In genomic region chr16:91947093-91947492, GRCm38 (mm10) we compare ENCODE assay signal across 17 mouse cellular contexts.
A peak's percentile ranks its signal among the peaks of the same experiment; 100 is the strongest.
DNase-seq lines count a peak whose midpoint lies in the region; ATAC-seq lines count a peak whose summit lies in the region.
"Had no signal": no experiment of that assay in that cellular context is flagged by ENCODE, and none has a peak within 500 bp of the region (broad histone marks: within the 10 kb centered on the region; RNA-seq: fewer than 3 reads in every experiment).

No protein-coding gene starts in this region.

- peak overlapping the region; percentile 11 for H3K4me2 ChIP-seq in hindbrain, embryonic 16.5 days (ENCODE audit: low read length)
- H3K4me2 ChIP-seq in hindbrain, embryonic 13.5 days: no peak overlapping the region
- H3K4me2 ChIP-seq: embryonic facial prominence, embryonic 13.5 days; limb, embryonic 13.5 days; liver, embryonic 13.5 days; lung, embryonic 14.5 days had no signal

- H3K36me3 ChIP-seq in hindbrain, embryonic 16.5 days (ENCODE audit: control insufficient read depth, insufficient read depth, low read length): no peaks in the 10 kb centered on the region
- no peaks in the 10 kb centered on the region for H3K36me3 ChIP-seq in hindbrain, embryonic 13.5 days
- H3K36me3 ChIP-seq: embryonic facial prominence, embryonic 13.5 days; hindbrain, embryonic 10.5 days; limb, embryonic 13.5 days; liver, embryonic 13.5 days had no signal

- no peak overlapping the region; the same call in 1 of the 2 replicates for H3K27ac ChIP-seq in hindbrain, embryonic 16.5 days (ENCODE audit: low read depth, low read length)
- H3K27ac ChIP-seq in hindbrain, embryonic 13.5 days: no peak overlapping the region
- H3K27ac ChIP-seq: embryonic facial prominence, embryonic 13.5 days; hindbrain, embryonic 10.5 days; limb, embryonic 13.5 days; liver, embryonic 13.5 days had no signal

- ATAC-seq in hindbrain, embryonic 16.5 days: no peak
- ATAC-seq in hindbrain, embryonic 13.5 days (ENCODE audit: low FRiP score): no peak
- no peak for ATAC-seq in granulocyte monocyte progenitor cell, adult 5-6 weeks (replicated peaks; ENCODE audit: poor library complexity, severe bottlenecking)

- peak; percentile 66 to 70 for DNase-seq in cerebellum, postnatal 10 days
- DNase-seq in cerebellum, postnatal 4 days (ENCODE audit: low spot score in 2 of 2): no peak
- peak; percentile 26 for DNase-seq in right cerebral cortex, postnatal 10 days (ENCODE audit: low spot score in 2 of 2)
- no peak for DNase-seq in right cerebral cortex, adult 2 months (ENCODE audit: low spot score in 2 of 2)
- DNase-seq: gastrocnemius, postnatal 25 days; layer of hippocampus, postnatal 36 days; liver, embryonic 13.5 days; lung, embryonic 14.5 days; lung, postnatal 36 days; right cerebral cortex, adult 18-20 months; thymus, postnatal 36 days had no signal

- 61% methylated on average over 11 of the region's 11 CpGs for WGBS in hindbrain, embryonic 16.5 days
- 64% methylated on average over 11 of the region's 11 CpGs for WGBS in hindbrain, embryonic 13.5 days

- H3K9me3 ChIP-seq in hindbrain, embryonic 16.5 days (ENCODE audit: control insufficient read depth, low read length): no peaks in the 10 kb centered on the region
- no peaks in the 10 kb centered on the region for H3K9me3 ChIP-seq in hindbrain, embryonic 13.5 days
- H3K9me3 ChIP-seq: embryonic facial prominence, embryonic 13.5 days; hindbrain, embryonic 10.5 days; limb, embryonic 13.5 days; liver, embryonic 13.5 days had no signal

- H3K4me3 ChIP-seq in hindbrain, embryonic 16.5 days (ENCODE audit: low read length): no peak overlapping the region
- no peak overlapping the region for H3K4me3 ChIP-seq in hindbrain, embryonic 13.5 days
- H3K4me3 ChIP-seq: embryonic facial prominence, embryonic 13.5 days; hindbrain, embryonic 10.5 days; limb, embryonic 13.5 days; liver, embryonic 13.5 days had no signal

- H3K27me3 ChIP-seq in hindbrain, embryonic 16.5 days (replicated peaks; ENCODE audit: control insufficient read depth, insufficient read depth, low read length): no peaks in the 10 kb centered on the region
- H3K27me3 ChIP-seq in hindbrain, embryonic 13.5 days: no peaks in the 10 kb centered on the region
- H3K27me3 ChIP-seq: embryonic facial prominence, embryonic 13.5 days; limb, embryonic 13.5 days; liver, embryonic 13.5 days had no signal

- no peaks in the 10 kb centered on the region for H3K4me1 ChIP-seq in hindbrain, embryonic 16.5 days (ENCODE audit: control insufficient read depth, insufficient read depth, low read depth, low read length)
- no peaks in the 10 kb centered on the region for H3K4me1 ChIP-seq in hindbrain, embryonic 13.5 days (replicated peaks)
- H3K4me1 ChIP-seq: embryonic facial prominence, embryonic 13.5 days; hindbrain, embryonic 10.5 days; limb, embryonic 13.5 days; liver, embryonic 13.5 days had no signal

- no peak overlapping the region for H3K9ac ChIP-seq in hindbrain, embryonic 16.5 days (ENCODE audit: low read depth, low read length)
- H3K9ac ChIP-seq in hindbrain, embryonic 13.5 days: no peak overlapping the region
- H3K9ac ChIP-seq: embryonic facial prominence, embryonic 13.5 days; limb, embryonic 13.5 days; liver, embryonic 13.5 days; lung, embryonic 14.5 days had no signal

Comparison
In these comparisons a context has a peak if more than half of its experiments do, and no peak if none do; other contexts are left out.
1. DNase-seq: peak in cerebellum, postnatal 10 days (2 of 2) and right cerebral cortex, postnatal 10 days (2 of 2); none in cerebellum, postnatal 4 days (0 of 2) and right cerebral cortex, adult 2 months (0 of 2).